Mouse (Mus musculus) forebrain, embryonic 16.5 days (tissue): ENCODE measurements around the gene Nppa. TPM values are rescaled to one million over a fixed set of nuclear protein-coding genes. Genes with fewer than 3 reads are reported as not detected.

ENCODE experiments used
- ATAC-seq: fragments of 200-750 bp; cut with Nextera tagmentation; 2 replicates; pipeline ENCODE4 v1.8.0; 2017; ENCODE audit warnings: mild to moderate bottlenecking, moderate library complexity
- H3K27ac ChIP-seq: fragments of 300-500 bp; sonication (generic); 2 replicates; pipeline ENCODE4 v1.5.1; 2014; ENCODE audit warnings: low read length, control low read depth
- H3K27me3 ChIP-seq: fragments of 300-500 bp; sonication (generic); replicated peaks from 2 replicates; pipeline ENCODE4 v1.6.1; 2014; ENCODE audit warnings: low read length; ENCODE audit not compliant: control insufficient read depth, insufficient read depth
- H3K36me3 ChIP-seq: fragments of 300-500 bp; sonication (generic); 2 replicates; pipeline ENCODE4 v1.6.1; 2014; ENCODE audit not compliant: control insufficient read depth, insufficient read depth
- H3K4me1 ChIP-seq: fragments of 300-500 bp; sonication (generic); replicated peaks from 2 replicates; pipeline ENCODE4 v1.6.1; 2014; ENCODE audit warnings: low read length; ENCODE audit not compliant: control insufficient read depth, insufficient read depth
- H3K4me2 ChIP-seq: fragments of 300-500 bp; sonication (generic); 2 replicates; pipeline ENCODE4 v1.6.1; 2014; ENCODE audit warnings: mild to moderate bottlenecking, low read length, control low read depth
- H3K4me3 ChIP-seq: fragments of 300-500 bp; sonication (generic); replicated peaks from 2 replicates; pipeline ENCODE4 v1.5.1; 2014; ENCODE audit warnings: mild to moderate bottlenecking, low read length, control low read depth
- H3K9ac ChIP-seq: fragments of 300-500 bp; sonication (generic); replicated peaks from 2 replicates; pipeline ENCODE4 v1.6.1; 2014; ENCODE audit warnings: low read depth, low read length, control low read depth
- H3K9me3 ChIP-seq: fragments of 300-500 bp; sonication (generic); 2 replicates; pipeline ENCODE4 v1.6.1; 2016; ENCODE audit warnings: low read length; ENCODE audit not compliant: control insufficient read depth
- WGBS: fragments of 180-500 bp; shearing (Covaris S2); extraction: QIAGEN DNeasy Blood & Tissue Kit; methylation state at CpG from one replicate; pipeline ENCODE4 v1.1.7; 2014; 5-methylcytosine and 5-hydroxymethylcytosine counted together
- polyA plus RNA-seq: library from polyadenylated mRNA; unstranded; fragments of >200 nt; fragmentation: Nextera tagmentation; extraction: Ambion mirVana; gene quantifications from 2 replicates; pipeline ENCODE4 v1.2.1, GENCODE M21; 2015

The Nppa gene
- 0.83 TPM in 1 of 2 replicates, not detected in the other for polyA plus RNA-seq

DNA sequence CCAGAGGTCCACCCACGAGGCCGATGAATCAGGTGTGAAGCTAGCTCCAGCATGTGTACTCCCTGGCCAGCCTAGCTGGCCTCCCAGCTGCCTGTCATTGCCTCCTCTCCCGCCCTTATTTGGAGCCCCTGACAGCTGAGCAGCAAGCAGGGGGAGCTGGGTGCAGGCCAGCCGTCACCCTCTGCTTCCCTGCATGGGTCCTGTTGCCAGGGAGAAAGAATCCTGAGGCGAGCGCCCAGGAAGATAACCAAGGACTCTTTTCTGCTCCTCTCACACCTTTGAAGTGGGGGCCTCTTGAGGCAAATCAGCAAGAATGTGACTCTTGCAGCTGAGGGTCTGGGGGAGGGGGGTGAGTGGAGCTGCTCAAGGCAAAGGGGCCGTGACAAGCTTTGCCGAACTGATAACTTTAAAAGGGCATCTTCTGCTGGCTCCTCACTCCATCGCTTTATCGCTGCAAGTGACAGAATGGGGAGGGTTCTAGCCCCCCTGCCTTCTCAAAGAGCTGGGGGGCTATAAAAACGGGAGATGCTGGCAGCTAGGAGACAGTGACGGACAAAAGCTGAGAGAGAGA, at the start of gene Nppa:
TSS of gene Nppa (plus strand) at position 521 of the 571 bp plus-strand sequence.
- 44% methylated on average over 12 of the region's 12 CpGs for WGBS
- ATAC-seq: peak; percentile 29; the same call in 1 of the 2 replicates
- H3K27me3 ChIP-seq: no peaks in the 10 kb centered on the region
- no peak within 1 kb of the TSS for H3K9ac ChIP-seq
- H3K36me3 ChIP-seq: peaks cover 6% of the 10 kb centered on the region; the same call in 1 of the 2 replicates
- H3K4me3 ChIP-seq: no peak within 1 kb of the TSS
- no peaks in the 10 kb centered on the region for H3K9me3 ChIP-seq
- no peak within 1 kb of the TSS for H3K4me2 ChIP-seq
- H3K27ac ChIP-seq: no peak within 1 kb of the TSS
- peaks cover 7% of the 10 kb centered on the region for H3K4me1 ChIP-seq

DNA sequence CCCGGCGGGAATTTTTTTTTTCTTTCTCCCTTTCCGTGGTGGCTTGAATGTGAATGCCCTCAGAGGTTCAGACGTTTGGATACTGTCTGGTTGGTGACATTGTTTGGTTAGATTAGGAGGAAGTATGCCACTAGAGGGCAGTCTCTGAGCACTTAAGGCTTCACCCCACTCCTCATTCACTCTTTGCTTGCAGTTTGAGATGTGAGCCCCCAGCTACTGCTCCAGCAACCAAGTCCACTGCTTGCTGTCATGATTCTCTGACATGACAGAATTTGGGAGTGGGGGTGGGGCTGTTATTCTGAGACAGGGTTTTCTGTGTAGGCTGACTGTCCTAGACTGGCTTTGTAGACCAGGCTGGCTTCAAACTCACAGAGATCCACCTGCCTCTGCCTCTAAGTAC, 46.9 kb upstream of the Nppa start:
- H3K9me3 ChIP-seq: no peaks in the 10 kb centered on the region
- WGBS: 4% methylated on average over 4 of the region's 4 CpGs
- H3K27me3 ChIP-seq: 0 out of 2 replicates have a peak, but pooled peaks cover 3% of the 10 kb centered on the region
- H3K4me2 ChIP-seq: no peak overlapping the region
- peaks cover 7% of the 10 kb centered on the region for H3K36me3 ChIP-seq
- H3K9ac ChIP-seq: no peak overlapping the region
- no peak for ATAC-seq
- H3K27ac ChIP-seq: no peak overlapping the region
- H3K4me3 ChIP-seq: no peak overlapping the region
- H3K4me1 ChIP-seq: no peaks in the 10 kb centered on the region

DNA sequence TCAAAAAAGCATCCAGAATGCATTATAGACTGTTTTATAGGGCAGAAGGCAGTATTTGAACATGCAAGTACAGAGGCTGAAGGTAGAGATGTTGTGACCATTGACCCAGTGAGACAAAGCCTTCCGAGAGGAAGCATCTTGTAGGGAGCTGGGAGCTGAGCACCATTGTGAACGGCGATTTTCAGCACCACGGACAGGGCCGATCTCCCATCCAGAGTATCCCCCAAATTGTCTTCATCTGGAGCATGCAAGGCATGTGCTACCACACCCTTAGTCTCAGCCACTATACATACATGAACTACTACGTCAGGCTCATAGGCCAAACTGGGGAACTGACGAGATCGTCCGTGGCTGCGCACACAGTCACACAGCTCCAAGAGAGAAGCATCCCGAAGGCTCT, 43.4 kb upstream of the Nppa start:
- no peak for ATAC-seq
- no peak overlapping the region for H3K9ac ChIP-seq
- 37% methylated on average over 11 of the region's 11 CpGs for WGBS

DNA sequence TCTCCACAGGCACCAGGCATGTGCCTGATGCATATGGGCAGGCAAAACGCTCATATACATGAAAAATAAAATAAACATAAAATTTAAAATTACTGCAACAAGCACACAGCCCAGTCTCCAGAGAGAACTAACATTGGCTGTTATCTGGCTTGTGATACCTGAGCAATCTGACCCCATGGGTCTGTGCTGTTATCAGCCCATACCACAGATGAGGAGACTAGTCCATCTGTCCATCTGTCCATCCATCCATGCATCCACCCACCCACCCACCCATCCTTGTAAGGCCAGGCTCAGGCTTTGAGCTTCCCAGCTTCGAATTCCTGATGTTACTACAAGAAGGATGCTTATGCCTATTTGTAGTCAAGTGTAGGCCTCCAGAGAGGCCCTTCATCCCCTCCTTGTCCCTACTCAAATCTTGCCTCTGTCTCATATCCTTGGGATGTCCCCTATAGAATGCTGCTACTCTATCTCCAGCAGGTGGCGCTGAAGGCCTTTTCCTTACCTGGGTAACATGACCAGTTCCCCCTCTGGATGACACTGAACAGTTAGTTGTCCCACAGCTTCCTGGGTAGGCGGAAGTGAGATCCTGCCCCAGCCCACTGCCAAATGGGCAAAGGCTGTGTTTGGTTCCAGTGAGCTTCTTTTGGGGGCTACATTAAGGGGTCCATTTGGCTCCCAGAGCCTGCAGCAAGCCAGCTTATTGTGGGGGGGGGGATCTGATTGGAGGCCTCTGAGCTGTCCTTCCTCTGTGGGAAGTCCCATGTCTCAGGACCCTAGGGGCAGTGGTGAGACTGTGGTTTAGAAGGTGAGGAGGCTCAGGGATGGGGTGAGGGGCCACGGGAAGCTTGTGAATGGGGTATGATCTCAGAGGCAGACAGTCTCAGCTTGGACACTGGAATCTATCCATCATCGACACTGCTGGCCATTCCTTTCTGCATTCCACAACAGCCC, 40.4 kb upstream of the Nppa start:
- ATAC-seq: peak; percentile 70
- no peak overlapping the region for H3K4me3 ChIP-seq

More for the DNA sequence above, 43.4 kb upstream of the Nppa start:
- H3K9me3 ChIP-seq: no peaks in the 10 kb centered on the region
- no peak overlapping the region for H3K27ac ChIP-seq
- 0 out of 2 replicates have a peak, but pooled peaks cover 3% of the 10 kb centered on the region for H3K27me3 ChIP-seq
- no peak overlapping the region for H3K4me2 ChIP-seq
- no peaks in the 10 kb centered on the region for H3K4me1 ChIP-seq
- H3K4me3 ChIP-seq: no peak overlapping the region
- no peaks in the 10 kb centered on the region; the same call in 1 of the 2 replicates for H3K36me3 ChIP-seq

DNA sequence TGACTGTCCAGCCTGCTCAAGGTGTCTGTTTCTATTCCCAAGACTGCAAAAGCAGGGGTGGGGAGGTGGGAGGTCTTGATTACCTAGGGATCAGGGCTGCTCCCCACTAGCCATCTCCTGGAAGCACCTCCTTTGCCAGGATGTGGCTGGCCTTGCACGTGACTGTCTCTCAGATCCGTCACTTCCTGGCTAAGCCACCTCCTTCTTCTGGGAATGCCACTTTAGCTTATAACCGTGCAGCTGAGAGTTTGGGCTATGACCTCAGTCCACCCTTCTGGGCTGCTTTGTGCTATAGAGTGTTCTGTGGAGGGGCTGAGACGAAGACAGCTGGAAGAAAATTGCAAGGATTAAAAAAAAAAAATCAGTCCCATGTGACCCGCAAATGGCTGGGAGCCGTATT, 37.7 kb upstream of the Nppa start:
- no peak for ATAC-seq
- WGBS: 56% methylated on average over 6 of the region's 6 CpGs
- Histone ChIP-seq H3K4me1 (no peaks in the 10 kb centered on the region), H3K9ac (no peak overlapping the region), H3K4me2 (no peak overlapping the region), H3K9me3 (no peaks in the 10 kb centered on the region), H3K27ac (no peak overlapping the region), H3K4me3 (no peak overlapping the region), H3K27me3 (no peaks in the 10 kb centered on the region), H3K36me3 (no peaks in the 10 kb centered on the region)

More for the DNA sequence above, 40.4 kb upstream of the Nppa start:
- H3K9me3 ChIP-seq: no peaks in the 10 kb centered on the region
- H3K4me1 ChIP-seq: no peaks in the 10 kb centered on the region
- H3K9ac ChIP-seq: no peak overlapping the region
- H3K27me3 ChIP-seq: 0 out of 2 replicates have a peak, but pooled peaks cover 3% of the 10 kb centered on the region
- H3K36me3 ChIP-seq: no peaks in the 10 kb centered on the region
- H3K27ac ChIP-seq: no peak overlapping the region
- H3K4me2 ChIP-seq: no peak overlapping the region
- WGBS: 47% methylated on average over 6 of the region's 6 CpGs

DNA sequence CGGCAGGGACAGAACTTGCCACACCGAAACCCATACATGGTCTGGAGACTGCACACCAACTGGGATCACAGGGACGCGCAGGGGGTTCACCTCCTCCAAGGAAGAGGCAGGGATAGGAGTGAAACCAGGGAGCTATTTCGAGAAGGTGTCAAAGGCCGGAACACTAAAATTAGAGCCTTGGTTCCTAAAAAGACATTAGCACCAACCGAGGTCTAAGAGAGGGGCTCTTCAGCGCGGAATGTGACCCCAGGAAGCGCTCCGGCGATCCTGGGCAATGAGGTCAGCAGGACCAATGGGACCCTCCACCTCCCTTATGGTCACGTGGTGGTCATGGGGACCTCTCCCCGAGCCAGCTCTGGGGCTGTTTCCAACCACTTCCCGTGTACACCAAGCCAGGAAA, 36.9 kb upstream of the Nppa start:
- Histone ChIP-seq H3K4me2 (no peak overlapping the region), H3K27ac (no peak overlapping the region), H3K4me3 (no peak overlapping the region), H3K27me3 (no peaks in the 10 kb centered on the region), H3K9ac (no peak overlapping the region), H3K9me3 (no peaks in the 10 kb centered on the region), H3K4me1 (no peaks in the 10 kb centered on the region), H3K36me3 (no peaks in the 10 kb centered on the region)
- ATAC-seq: no peak
- 90% methylated on average over 15 of the region's 15 CpGs for WGBS

DNA sequence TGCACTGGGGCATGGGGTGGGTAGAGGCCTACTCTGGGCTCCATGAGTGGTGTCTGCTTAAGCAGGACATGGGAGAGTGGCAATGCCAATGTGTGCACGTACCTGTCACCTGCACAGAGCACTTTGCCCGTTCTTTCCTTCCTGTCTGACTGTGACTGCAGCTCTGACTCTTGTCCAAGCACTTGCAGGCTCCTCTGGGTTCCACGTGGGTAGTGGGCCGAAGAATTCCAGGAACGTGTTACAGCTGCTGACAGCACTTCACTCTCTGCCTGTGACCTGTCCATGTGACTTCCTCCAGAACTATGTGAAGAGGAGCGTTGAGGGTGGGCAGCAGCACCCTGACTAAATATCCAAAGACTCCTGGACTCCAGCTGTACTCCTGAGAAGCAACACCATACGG, 34.8 kb upstream of the Nppa start:
- Histone ChIP-seq H3K27me3 (no peaks in the 10 kb centered on the region), H3K4me2 (no peak overlapping the region), H3K4me3 (no peak overlapping the region), H3K9ac (no peak overlapping the region), H3K36me3 (no peaks in the 10 kb centered on the region), H3K9me3 (no peaks in the 10 kb centered on the region), H3K4me1 (no peaks in the 10 kb centered on the region), H3K27ac (no peak overlapping the region)
- 84% methylated on average over 7 of the region's 7 CpGs for WGBS
- no peak for ATAC-seq

DNA sequence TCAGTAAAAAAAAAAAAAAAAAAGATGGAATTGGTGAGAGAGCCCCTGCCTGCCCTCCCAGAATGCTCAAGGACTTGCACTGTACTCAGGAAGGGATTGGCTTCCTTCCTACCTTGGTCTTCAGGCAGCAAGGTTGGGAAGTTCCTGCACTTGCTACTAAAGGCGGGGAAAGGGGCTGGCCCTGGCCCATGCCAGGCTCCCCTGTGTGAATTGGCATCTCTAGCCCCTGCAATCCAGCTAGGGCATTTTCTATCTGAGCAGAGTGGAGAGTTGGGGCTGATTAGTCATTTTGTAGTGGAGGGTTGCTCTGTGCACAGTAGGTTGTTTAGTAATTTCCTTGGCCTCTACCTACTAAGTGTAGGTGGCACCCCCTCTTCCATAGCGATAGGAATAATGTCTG, 31.7 kb upstream of the Nppa start:
- no peaks in the 10 kb centered on the region for H3K9me3 ChIP-seq
- no peak overlapping the region for H3K4me2 ChIP-seq
- no peak overlapping the region for H3K9ac ChIP-seq
- no peaks in the 10 kb centered on the region for H3K36me3 ChIP-seq
- 73% methylated on average over 2 of the region's 2 CpGs for WGBS
- no peaks in the 10 kb centered on the region for H3K27me3 ChIP-seq
- no peaks in the 10 kb centered on the region for H3K4me1 ChIP-seq
- H3K4me3 ChIP-seq: no peak overlapping the region
- ATAC-seq: no peak
- H3K27ac ChIP-seq: no peak overlapping the region

DNA sequence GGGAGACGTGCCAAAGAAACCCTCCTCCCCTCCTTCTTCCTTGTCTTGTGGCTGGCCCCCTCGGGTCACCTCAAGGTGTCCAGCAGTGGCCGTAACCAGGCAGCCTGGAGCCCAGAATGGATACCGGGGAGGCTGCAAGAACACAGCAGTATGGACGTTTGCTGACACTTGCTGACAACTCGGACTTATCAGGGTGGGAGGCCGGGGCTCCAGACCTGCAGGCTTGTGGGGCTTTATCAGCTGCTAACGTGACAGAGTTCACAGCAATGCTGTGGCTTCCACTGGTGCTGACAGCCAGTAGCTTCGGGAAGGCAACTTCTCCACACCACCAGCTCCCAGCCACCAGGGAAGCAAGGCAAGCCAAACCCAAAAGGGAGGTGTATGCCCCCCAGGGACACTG, 31.2 kb upstream of the Nppa start:
- WGBS: 65% methylated on average over 9 of the region's 9 CpGs
- no peaks in the 10 kb centered on the region for H3K9me3 ChIP-seq
- no peak overlapping the region for H3K9ac ChIP-seq

More for the DNA sequence above, 31.2 kb upstream of the Nppa start:
- H3K27ac ChIP-seq: no peak overlapping the region
- no peaks in the 10 kb centered on the region for H3K4me1 ChIP-seq
- H3K4me2 ChIP-seq: no peak overlapping the region
- no peak overlapping the region for H3K4me3 ChIP-seq
- no peaks in the 10 kb centered on the region for H3K36me3 ChIP-seq
- ATAC-seq: no peak
- no peaks in the 10 kb centered on the region for H3K27me3 ChIP-seq
